Mouse (Mus musculus) midbrain, embryonic 12.5 days (tissue): ENCODE measurements around the gene Clec4e. TPM values are rescaled to one million over a fixed set of nuclear protein-coding genes. Genes with fewer than 3 reads are reported as not detected.
"Not testable (repeated sequence)": the region's sequence is repeated elsewhere in the genome, so short reads cannot be mapped to it uniquely, and the experiment has no call there.

Source experiments
- ATAC-seq: fragments of 200-750 bp; cut with Nextera tagmentation; 2 replicates; pipeline ENCODE4 v1.8.0; 2017; ENCODE audit warnings: low read depth, moderate TSS enrichment, moderate library complexity; ENCODE audit not compliant: low FRiP score
- H3K27ac ChIP-seq: fragments of 300-500 bp; sonication (generic); replicated peaks from 2 replicates; pipeline ENCODE4 v1.5.1; 2016; ENCODE audit warnings: mild to moderate bottlenecking
- H3K27me3 ChIP-seq: fragments of 300-500 bp; sonication (generic); 2 replicates; pipeline ENCODE4 v1.6.1; 2016; ENCODE audit warnings: mild to moderate bottlenecking
- H3K36me3 ChIP-seq: fragments of 300-500 bp; sonication (generic); 2 replicates; pipeline ENCODE4 v1.6.1; 2016
- H3K4me1 ChIP-seq: fragments of 300-500 bp; sonication (generic); 2 replicates; pipeline ENCODE4 v1.6.1; 2016
- H3K4me2 ChIP-seq: fragments of 300-500 bp; sonication (generic); replicated peaks from 2 replicates; pipeline ENCODE4 v1.6.1; 2016; ENCODE audit warnings: mild to moderate bottlenecking, moderate library complexity
- H3K4me3 ChIP-seq: fragments of 300-500 bp; sonication (generic); 2 replicates; pipeline ENCODE4 v1.5.1; 2016; ENCODE audit warnings: mild to moderate bottlenecking
- H3K9ac ChIP-seq: fragments of 300-500 bp; sonication (generic); replicated peaks from 2 replicates; pipeline ENCODE4 v1.6.1; 2016; ENCODE audit warnings: mild to moderate bottlenecking, moderate library complexity
- H3K9me3 ChIP-seq: fragments of 300-500 bp; sonication (generic); 2 replicates; pipeline ENCODE4 v1.6.1; 2016; ENCODE audit warnings: mild to moderate bottlenecking
- WGBS: fragments of 180-500 bp; shearing (Covaris S2); methylation state at CpG from one replicate; pipeline ENCODE4 v1.1.7; 2016; 5-methylcytosine and 5-hydroxymethylcytosine counted together
- polyA plus RNA-seq: library from polyadenylated mRNA; unstranded; fragments of >200 nt; fragmentation: Nextera tagmentation; extraction: Ambion mirVana; gene quantifications from 2 replicates; pipeline ENCODE4 v1.2.1, GENCODE M21; 2016

Clec4e gene
- polyA plus RNA-seq, 1 experiment from 2014 or later = not detected

DNA sequence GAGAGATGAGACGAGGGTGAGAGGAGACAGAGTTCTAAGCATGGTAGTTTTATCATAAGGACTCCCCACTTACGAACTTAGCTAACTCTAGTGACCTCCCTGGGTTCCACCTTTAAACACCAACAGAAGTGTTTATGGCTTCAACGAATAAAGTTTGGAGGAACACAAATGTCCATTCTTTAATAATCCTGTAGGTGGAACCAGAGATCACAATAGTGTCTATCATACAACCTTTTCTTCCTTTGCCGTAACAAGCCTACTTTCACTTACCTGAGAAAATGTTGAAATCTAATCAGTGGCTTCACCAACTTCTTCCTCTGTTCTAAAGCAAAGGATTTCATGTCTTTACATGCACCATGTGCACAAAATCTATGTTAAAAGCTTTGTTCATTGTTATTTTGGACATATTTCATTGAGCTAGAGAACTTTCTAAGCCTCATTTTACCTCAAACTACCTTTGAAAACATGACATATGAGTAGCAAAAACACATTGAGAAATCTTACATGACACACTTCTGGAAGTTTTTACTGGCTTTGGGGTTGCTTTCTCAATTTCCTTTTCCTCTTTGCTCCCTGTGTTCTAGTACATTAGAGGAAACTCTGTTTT lies 28.0 kb downstream of the Clec4e start, which contains the start of gene Clec4d:
Gene Clec4d (plus strand): TSS at position 557 of the 607 bp plus-strand sequence.
- 82% methylated on average over 4 of the region's 4 CpGs for WGBS
- H3K27ac ChIP-seq = no peak within 1 kb of the TSS
- ATAC-seq = no peak
- H3K9ac ChIP-seq = no peak within 1 kb of the TSS
- no peaks in the 10 kb centered on the region for H3K9me3 ChIP-seq
- H3K36me3 ChIP-seq = no peaks in the 10 kb centered on the region
- no peak within 1 kb of the TSS for H3K4me2 ChIP-seq
- no peaks in the 10 kb centered on the region for H3K4me1 ChIP-seq
- H3K4me3 ChIP-seq = no peak within 1 kb of the TSS
- H3K27me3 ChIP-seq = no peaks in the 10 kb centered on the region

DNA sequence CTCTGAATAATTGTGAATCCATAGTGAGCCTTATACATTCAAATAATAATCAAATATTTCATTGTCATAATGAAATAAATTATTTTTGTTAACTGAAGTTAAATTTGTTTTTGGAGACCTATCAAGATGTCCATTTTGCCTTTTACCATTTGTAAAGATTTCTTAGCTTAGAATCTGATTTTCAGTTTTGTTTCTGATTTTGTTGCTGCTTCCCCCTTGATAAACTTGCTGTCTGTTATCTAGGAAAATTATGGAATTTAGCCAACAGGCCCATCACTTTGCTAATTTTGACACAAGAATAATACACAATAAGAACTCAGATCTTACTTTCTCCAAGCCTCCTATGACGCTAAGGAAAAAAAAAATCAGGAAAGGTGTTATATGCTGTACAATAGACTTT lies 28.8 kb downstream of the Clec4e start:
- Histone ChIP-seq H3K36me3 (no peaks in the 10 kb centered on the region), H3K4me3 (no peak overlapping the region), H3K27me3 (no peaks in the 10 kb centered on the region), H3K27ac (no peak overlapping the region), H3K4me2 (no peak overlapping the region), H3K4me1 (no peaks in the 10 kb centered on the region), H3K9ac (no peak overlapping the region), H3K9me3 (no peaks in the 10 kb centered on the region)
- no peak for ATAC-seq
- WGBS = 95% methylated on average over 1 of the region's 1 CpGs

DNA sequence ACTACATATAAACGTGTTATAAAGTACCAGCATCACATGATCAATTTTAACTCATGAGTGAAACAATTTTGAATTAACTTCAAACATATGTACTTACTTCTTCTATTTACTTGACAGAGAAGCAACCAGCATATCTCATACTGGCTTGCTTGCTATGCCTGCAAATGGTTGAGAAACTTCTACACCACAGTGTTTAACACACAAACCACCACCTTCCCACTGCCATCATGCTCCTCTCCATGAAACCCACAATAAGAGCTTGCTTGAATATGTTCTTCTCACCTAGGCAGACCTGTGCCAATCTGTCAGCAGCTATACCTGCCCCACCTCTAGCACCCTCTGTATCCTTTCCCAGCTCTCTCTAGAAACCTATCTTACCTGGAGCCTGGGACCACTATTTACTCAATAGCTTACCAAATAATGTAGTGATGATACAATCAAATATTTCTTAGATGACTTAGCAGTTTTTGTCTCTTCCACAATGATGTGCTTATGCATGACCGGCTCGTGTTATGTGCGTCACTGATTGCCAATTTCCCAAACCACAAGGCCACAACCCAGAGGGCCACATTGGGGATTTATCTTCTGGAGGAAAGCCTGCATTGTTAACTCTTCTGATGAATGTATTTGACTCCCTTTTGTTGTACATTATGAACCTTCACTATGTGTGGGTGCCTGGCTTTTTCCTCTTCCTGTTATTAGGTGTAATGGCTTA lies 29.6 kb downstream of the Clec4e start:
- no peak for ATAC-seq
- WGBS = 85% methylated on average over 4 of the region's 4 CpGs
- Histone ChIP-seq H3K4me2 (no peak overlapping the region), H3K4me1 (no peaks in the 10 kb centered on the region), H3K27me3 (no peaks in the 10 kb centered on the region), H3K9me3 (no peaks in the 10 kb centered on the region), H3K36me3 (no peaks in the 10 kb centered on the region), H3K27ac (no peak overlapping the region), H3K9ac (no peak overlapping the region), H3K4me3 (no peak overlapping the region)

DNA sequence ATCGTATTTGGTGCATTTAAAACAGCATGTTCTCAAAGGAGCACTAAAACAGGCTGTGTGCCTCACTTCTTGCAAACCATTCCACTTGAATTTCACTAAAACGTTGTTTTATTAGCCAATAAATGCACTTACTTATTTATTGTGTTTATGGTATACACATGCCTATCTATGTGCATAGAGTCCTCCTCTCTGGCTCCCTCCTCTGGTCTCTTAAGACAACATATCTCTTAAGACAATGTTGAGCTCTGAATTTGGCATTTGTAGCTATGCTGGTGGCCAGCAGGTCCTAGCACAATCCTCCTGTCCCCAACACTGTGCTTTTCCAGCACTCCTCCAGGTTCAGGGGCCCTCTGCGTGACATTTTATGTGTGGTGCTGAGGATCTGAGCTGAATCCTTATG lies 30.7 kb downstream of the Clec4e start:
- H3K4me1 ChIP-seq = no peaks in the 10 kb centered on the region
- no peaks in the 10 kb centered on the region for H3K9me3 ChIP-seq
- ATAC-seq = no peak
- no peak overlapping the region for H3K27ac ChIP-seq
- WGBS = 82% methylated on average over 3 of the region's 3 CpGs
- H3K4me2 ChIP-seq = no peak overlapping the region
- no peaks in the 10 kb centered on the region for H3K36me3 ChIP-seq
- H3K27me3 ChIP-seq = no peaks in the 10 kb centered on the region
- H3K9ac ChIP-seq = no peak overlapping the region
- H3K4me3 ChIP-seq = no peak overlapping the region

DNA sequence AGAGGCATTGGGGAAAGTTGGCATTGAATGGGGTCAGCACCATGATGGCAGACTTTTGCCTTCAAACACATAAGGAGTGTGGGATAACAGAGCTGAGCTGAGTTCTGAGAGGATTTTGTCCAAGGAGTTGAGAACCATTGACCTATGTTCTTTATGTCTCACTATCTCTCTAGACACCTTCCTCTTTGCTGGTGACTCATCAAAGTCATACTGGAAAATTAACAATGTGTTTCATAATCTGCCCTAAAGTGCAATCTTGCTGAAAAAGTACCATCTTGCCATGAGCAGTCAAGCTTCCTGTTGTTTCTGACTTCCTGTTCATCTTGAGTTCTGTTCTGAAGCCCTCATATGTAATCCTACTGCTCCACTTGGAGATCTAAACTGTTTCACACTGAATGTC lies 36.9 kb downstream of the Clec4e start:
- Histone ChIP-seq H3K27me3 (no peaks in the 10 kb centered on the region), H3K9me3 (no peaks in the 10 kb centered on the region), H3K4me1 (no peaks in the 10 kb centered on the region)

DNA sequence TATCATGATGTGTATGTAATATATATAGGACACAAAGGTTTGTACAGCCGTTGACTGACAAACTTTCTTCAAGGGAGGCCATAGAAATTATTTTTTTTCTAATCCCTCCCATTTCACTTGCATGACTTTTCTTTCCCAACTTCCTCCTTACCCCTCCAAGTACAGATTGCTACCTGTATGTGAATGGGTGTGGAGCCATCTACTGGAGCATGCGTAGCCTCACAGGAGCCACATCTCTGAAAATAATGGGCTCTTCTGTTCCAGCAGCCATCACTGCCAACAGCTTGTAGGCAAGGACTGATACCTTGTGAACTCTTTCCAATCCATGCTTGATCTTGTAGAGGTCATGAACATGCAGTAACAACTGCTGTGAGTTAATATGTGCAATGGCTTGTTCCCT lies 40.8 kb downstream of the Clec4e start:
- not testable (repeated sequence) for H3K27me3 ChIP-seq, H3K9ac ChIP-seq, H3K4me1 ChIP-seq, H3K4me3 ChIP-seq, ATAC-seq, H3K4me2 ChIP-seq, H3K27ac ChIP-seq, H3K9me3 ChIP-seq, H3K36me3 ChIP-seq
- 89% methylated on average over 2 of the region's 2 CpGs for whole genome bisulfite sequencing

More for the DNA sequence above, 36.9 kb downstream of the Clec4e start:
- H3K4me2 ChIP-seq = no peak overlapping the region
- H3K9ac ChIP-seq = no peak overlapping the region
- no peaks in the 10 kb centered on the region for H3K36me3 ChIP-seq
- no peak overlapping the region for H3K4me3 ChIP-seq
- H3K27ac ChIP-seq = no peak overlapping the region
- ATAC-seq = no peak

DNA sequence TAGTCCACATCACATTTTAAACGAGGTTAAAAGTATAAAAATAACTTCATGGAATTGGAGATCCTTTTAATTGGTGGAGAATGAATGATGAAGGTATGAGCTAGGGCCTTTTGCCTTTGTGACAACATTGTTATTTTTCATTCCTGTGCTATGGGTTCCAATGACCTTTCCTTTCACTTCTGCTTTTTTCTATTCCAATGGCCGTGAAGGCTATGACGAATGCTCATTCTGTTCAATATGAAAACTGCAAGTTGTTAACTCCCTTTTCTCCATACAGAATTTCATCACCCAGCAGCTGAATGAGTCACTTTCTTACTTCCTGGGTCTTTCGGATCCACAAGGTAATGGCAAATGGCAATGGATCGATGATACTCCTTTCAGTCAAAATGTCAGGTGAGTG lies 45.5 kb downstream of the Clec4e start:
- Histone ChIP-seq H3K9me3 (no peaks in the 10 kb centered on the region), H3K27me3 (no peaks in the 10 kb centered on the region), H3K9ac (no peak overlapping the region), H3K36me3 (no peaks in the 10 kb centered on the region), H3K4me2 (no peak overlapping the region), H3K4me1 (no peaks in the 10 kb centered on the region), H3K27ac (no peak overlapping the region), H3K4me3 (no peak overlapping the region)
- WGBS = 83% methylated on average over 5 of the region's 5 CpGs
- ATAC-seq = no peak

DNA sequence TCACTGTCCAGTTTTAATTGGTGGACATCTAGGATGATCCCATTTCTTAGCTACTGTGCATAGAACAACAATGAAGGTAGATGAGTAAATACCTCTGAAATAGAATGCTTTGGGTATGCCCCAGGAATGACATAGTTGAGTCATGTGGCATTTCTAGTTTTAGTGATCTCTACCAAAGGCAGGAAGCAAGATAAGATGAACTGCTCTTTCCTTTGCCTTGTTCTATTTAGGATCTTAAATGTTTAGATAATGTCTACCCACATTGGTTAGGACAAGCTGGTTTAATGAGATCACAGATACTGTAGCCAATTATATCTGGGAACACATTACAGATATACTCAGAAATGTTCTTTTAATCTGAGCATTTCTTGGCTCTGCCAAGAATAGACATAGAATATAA lies 52.1 kb downstream of the Clec4e start:
- Histone ChIP-seq H3K9ac (no peak overlapping the region), H3K4me2 (no peak overlapping the region), H3K27me3 (no peaks in the 10 kb centered on the region), H3K4me1 (no peaks in the 10 kb centered on the region), H3K36me3 (no peaks in the 10 kb centered on the region), H3K9me3 (no peaks in the 10 kb centered on the region), H3K4me3 (no peak overlapping the region), H3K27ac (no peak overlapping the region)
- ATAC-seq = no peak

Other genes with a start within 250 kb of the Clec4e start
- not detected in 2 replicates for gene Clec4b1, start 239.9 kb downstream of the Clec4e start, polyA plus RNA-seq
- gene Clec4a2, start 183.4 kb downstream of the Clec4e start, polyA plus RNA-seq = 1.2 and 1.4 TPM in 2 replicates
- not detected in 2 replicates for gene Clec4b2, start 117.0 kb downstream of the Clec4e start, polyA plus RNA-seq
- 1.1 and 1.6 TPM in 2 replicates for gene Clec4n, start 60.0 kb downstream of the Clec4e start, polyA plus RNA-seq
- not detected in 2 replicates for gene Clec4d, start 27.8 kb downstream of the Clec4e start, polyA plus RNA-seq
- not detected in 2 replicates for gene Vmn2r19, start 18.5 kb upstream of the Clec4e start, polyA plus RNA-seq
- gene Vmn2r20, start 128.2 kb upstream of the Clec4e start, polyA plus RNA-seq = not detected in 2 replicates
- not detected in 2 replicates for gene Vmn2r21, start 243.5 kb upstream of the Clec4e start, polyA plus RNA-seq